Mouse (Mus musculus) cerebellum, adult 11-12 months (tissue): Measurements from ENCODE around the gene Fkbp6.
"Not testable (repeated sequence)": the region's sequence is repeated elsewhere in the genome, so short reads cannot be mapped to it uniquely, and the experiment has no call there.

Source experiments
- DNase-seq: peaks from one replicate; pipeline ENCODE4 v3.0.0; 2022

The Fkbp6 gene

GRCm38 (mm10) chr5:135349862-135350261 is at the start of gene Fkbp6:
Fkbp6 (minus strand) TSS chr5:135350044.
- no peak for DNase-seq

- no peak for DNase-seq
Measured at GRCm38 (mm10) chr5:135399382-135399781, 49.5 kb upstream of the Fkbp6 start.

GRCm38 (mm10) chr5:135395826-135396225 is 46.0 kb upstream of the Fkbp6 start:
- no peak for DNase-seq

- peak; percentile 78 for DNase-seq
Measured at GRCm38 (mm10) chr5:135394004-135394823, 44.4 kb upstream of the Fkbp6 start, which contains the start of gene Pom121. Pom121 (minus strand) TSS chr5:135394546.

GRCm38 (mm10) chr5:135383771-135384170 is 33.9 kb upstream of the Fkbp6 start:
- DNase-seq, result no peak

- DNase-seq, result no peak
Measured at GRCm38 (mm10) chr5:135382746-135383145, 32.9 kb upstream of the Fkbp6 start.

- DNase-seq, result no peak
Measured at GRCm38 (mm10) chr5:135381356-135381925, 31.6 kb upstream of the Fkbp6 start.

- DNase-seq, result no peak
Measured at GRCm38 (mm10) chr5:135380681-135381080, 30.8 kb upstream of the Fkbp6 start.

GRCm38 (mm10) chr5:135376341-135376740 is 26.5 kb upstream of the Fkbp6 start:
- DNase-seq, result no peak

GRCm38 (mm10) chr5:135375167-135375566 is 25.3 kb upstream of the Fkbp6 start:
- peak; percentile 42 for DNase-seq

- DNase-seq, result no peak
Measured at GRCm38 (mm10) chr5:135373601-135374000, 23.8 kb upstream of the Fkbp6 start.

- no peak for DNase-seq
Measured at GRCm38 (mm10) chr5:135371195-135371594, 21.4 kb upstream of the Fkbp6 start.

GRCm38 (mm10) chr5:135369787-135370654 is 20.2 kb upstream of the Fkbp6 start, which contains the start of gene Nsun5:
Nsun5 (plus strand) TSS chr5:135369953.
- DNase-seq, result peak; percentile 92

GRCm38 (mm10) chr5:135369196-135369595 is 19.4 kb upstream of the Fkbp6 start:
- DNase-seq, result not testable (repeated sequence)

- DNase-seq, result no peak
Measured at GRCm38 (mm10) chr5:135368312-135368711, 18.5 kb upstream of the Fkbp6 start.

- DNase-seq, result no peak
Measured at GRCm38 (mm10) chr5:135367841-135368240, 18.0 kb upstream of the Fkbp6 start.

GRCm38 (mm10) chr5:135363540-135363939 is 13.7 kb upstream of the Fkbp6 start:
- DNase-seq, result no peak

- no peak for DNase-seq
Measured at GRCm38 (mm10) chr5:135362572-135362971, 12.7 kb upstream of the Fkbp6 start.

GRCm38 (mm10) chr5:135359772-135360171 is 9.9 kb upstream of the Fkbp6 start:
- DNase-seq, result no peak

GRCm38 (mm10) chr5:135357556-135357955 is 7.7 kb upstream of the Fkbp6 start:
- DNase-seq, result no peak

GRCm38 (mm10) chr5:135356090-135356489 is 6.2 kb upstream of the Fkbp6 start:
- no peak for DNase-seq

- no peak for DNase-seq
Measured at GRCm38 (mm10) chr5:135353564-135353963, 3.7 kb upstream of the Fkbp6 start.

- no peak for DNase-seq
Measured at GRCm38 (mm10) chr5:135352995-135353394, 3.2 kb upstream of the Fkbp6 start, which contains the start of gene Trim50. Trim50 (plus strand) TSS chr5:135353295.
